Mouse (Mus musculus): ENCODE results near the gene Synpo2. TPM values are rescaled to one million over a fixed set of nuclear protein-coding genes. Genes with fewer than 3 reads are reported as not detected.

Gene Synpo2
- polyA plus RNA-seq, 1 experiment from 2014 or later: 1.8 TPM

GRCm38 (mm10) chr3:123075759-123076158 is 160.2 kb downstream of the Synpo2 start:
- Histone ChIP-seq H3K36me3 (no peaks in the 10 kb centered on the region), H3K4me2 (no peak overlapping the region), H3K4me3 (replicated peaks) (no peak overlapping the region), H3K27ac (replicated peaks) (no peak overlapping the region), H3K9me3 (replicated peaks) (no peaks in the 10 kb centered on the region), H3K27me3 (replicated peaks) (no peaks in the 10 kb centered on the region), H3K9ac (replicated peaks) (no peak overlapping the region), H3K4me1 (no peaks in the 10 kb centered on the region)
- no peak for ATAC-seq (ENCODE audit: low FRiP score)
- 94% methylated on average over 3 of the region's 3 CpGs for WGBS

- no peak overlapping the region for H3K4me3 ChIP-seq (replicated peaks)
- ATAC-seq (ENCODE audit: low FRiP score): no peak
Observed at GRCm38 (mm10) chr3:123075034-123075433, 160.9 kb downstream of the Synpo2 start.

GRCm38 (mm10) chr3:123073351-123073750 is 162.6 kb downstream of the Synpo2 start:
- no peaks in the 10 kb centered on the region for H3K9me3 ChIP-seq (replicated peaks)
- H3K9ac ChIP-seq (replicated peaks): no peak overlapping the region
- H3K27ac ChIP-seq (replicated peaks): no peak overlapping the region
- no peaks in the 10 kb centered on the region for H3K27me3 ChIP-seq (replicated peaks)
- no peaks in the 10 kb centered on the region for H3K36me3 ChIP-seq
- H3K4me3 ChIP-seq (replicated peaks): no peak overlapping the region
- H3K4me1 ChIP-seq: no peaks in the 10 kb centered on the region
- no peak for ATAC-seq (ENCODE audit: low FRiP score)
- no peak overlapping the region for H3K4me2 ChIP-seq

More at GRCm38 (mm10) chr3:123075034-123075433, 160.9 kb downstream of the Synpo2 start:
- no peak overlapping the region for H3K27ac ChIP-seq (replicated peaks)
- H3K4me2 ChIP-seq: no peak overlapping the region
- no peaks in the 10 kb centered on the region for H3K27me3 ChIP-seq (replicated peaks)
- H3K4me1 ChIP-seq: no peaks in the 10 kb centered on the region
- no peak overlapping the region for H3K9ac ChIP-seq (replicated peaks)
- no peaks in the 10 kb centered on the region for H3K9me3 ChIP-seq (replicated peaks)
- H3K36me3 ChIP-seq: no peaks in the 10 kb centered on the region

- no peak for ATAC-seq (ENCODE audit: low FRiP score)
- no CpG with 5 or more reads among the region's 1 CpGs for WGBS
- H3K9ac ChIP-seq (replicated peaks): no peak overlapping the region
- no peak overlapping the region for H3K4me3 ChIP-seq (replicated peaks)
- H3K27me3 ChIP-seq (replicated peaks): no peaks in the 10 kb centered on the region
- no peaks in the 10 kb centered on the region for H3K36me3 ChIP-seq
- H3K9me3 ChIP-seq (replicated peaks): no peaks in the 10 kb centered on the region
- no peak overlapping the region for H3K27ac ChIP-seq (replicated peaks)
- H3K4me2 ChIP-seq: no peak overlapping the region
- no peaks in the 10 kb centered on the region for H3K4me1 ChIP-seq
Observed at GRCm38 (mm10) chr3:123072472-123072871, 163.5 kb downstream of the Synpo2 start.

- Histone ChIP-seq H3K9ac (replicated peaks) (no peak overlapping the region), H3K36me3 (no peaks in the 10 kb centered on the region), H3K27ac (replicated peaks) (no peak overlapping the region), H3K27me3 (replicated peaks) (no peaks in the 10 kb centered on the region), H3K9me3 (replicated peaks) (no peaks in the 10 kb centered on the region), H3K4me2 (no peak overlapping the region), H3K4me1 (no peaks in the 10 kb centered on the region), H3K4me3 (replicated peaks) (no peak overlapping the region)
- ATAC-seq (ENCODE audit: low FRiP score): no peak
- 98% methylated on average over 1 of the region's 1 CpGs for WGBS
Observed at GRCm38 (mm10) chr3:123070996-123071395, 165.0 kb downstream of the Synpo2 start.

- Histone ChIP-seq H3K4me1 (no peaks in the 10 kb centered on the region), H3K36me3 (no peaks in the 10 kb centered on the region), H3K4me2 (no peak overlapping the region), H3K9me3 (replicated peaks) (no peaks in the 10 kb centered on the region), H3K27ac (replicated peaks) (no peak overlapping the region), H3K4me3 (replicated peaks) (no peak overlapping the region), H3K9ac (replicated peaks) (no peak overlapping the region), H3K27me3 (replicated peaks) (no peaks in the 10 kb centered on the region)
- ATAC-seq (ENCODE audit: low FRiP score): no peak
- 94% methylated on average over 7 of the region's 7 CpGs for WGBS
Observed at GRCm38 (mm10) chr3:123066836-123067235, 169.1 kb downstream of the Synpo2 start.

GRCm38 (mm10) chr3:123065466-123065865 is 170.5 kb downstream of the Synpo2 start:
- no peaks in the 10 kb centered on the region for H3K36me3 ChIP-seq
- no peaks in the 10 kb centered on the region for H3K9me3 ChIP-seq (replicated peaks)
- 76% methylated on average over 5 of the region's 5 CpGs for WGBS
- H3K4me2 ChIP-seq: no peak overlapping the region
- no peak overlapping the region for H3K27ac ChIP-seq (replicated peaks)
- H3K27me3 ChIP-seq (replicated peaks): no peaks in the 10 kb centered on the region
- ATAC-seq (ENCODE audit: low FRiP score): no peak; the same call in 1 of the 2 replicates
- H3K4me1 ChIP-seq: no peaks in the 10 kb centered on the region
- no peak overlapping the region for H3K9ac ChIP-seq (replicated peaks)
- H3K4me3 ChIP-seq (replicated peaks): no peak overlapping the region

GRCm38 (mm10) chr3:123064186-123064585 is 171.8 kb downstream of the Synpo2 start:
- Histone ChIP-seq H3K9ac (replicated peaks) (no peak overlapping the region), H3K4me1 (no peaks in the 10 kb centered on the region), H3K27ac (replicated peaks) (no peak overlapping the region), H3K4me2 (no peak overlapping the region), H3K4me3 (replicated peaks) (no peak overlapping the region), H3K36me3 (no peaks in the 10 kb centered on the region), H3K9me3 (replicated peaks) (no peaks in the 10 kb centered on the region), H3K27me3 (replicated peaks) (no peaks in the 10 kb centered on the region)
- 26% methylated on average over 5 of the region's 5 CpGs for WGBS
- no peak for ATAC-seq (ENCODE audit: low FRiP score)

- Histone ChIP-seq H3K4me2 (no peak overlapping the region), H3K9me3 (replicated peaks) (no peaks in the 10 kb centered on the region), H3K27ac (replicated peaks) (no peak overlapping the region), H3K27me3 (replicated peaks) (no peaks in the 10 kb centered on the region), H3K9ac (replicated peaks) (no peak overlapping the region), H3K36me3 (no peaks in the 10 kb centered on the region), H3K4me3 (replicated peaks) (no peak overlapping the region), H3K4me1 (no peaks in the 10 kb centered on the region)
- no peak for ATAC-seq (ENCODE audit: low FRiP score)
- 89% methylated on average over 2 of the region's 2 CpGs for WGBS
Observed at GRCm38 (mm10) chr3:123061931-123062330, 174.0 kb downstream of the Synpo2 start.

GRCm38 (mm10) chr3:123058832-123059231 is 177.1 kb downstream of the Synpo2 start:
- Histone ChIP-seq H3K4me3 (replicated peaks) (no peak overlapping the region), H3K27ac (replicated peaks) (no peak overlapping the region), H3K4me1 (0 out of 2 replicates have a peak, but pooled peaks cover 4% of the 10 kb centered on the region), H3K9me3 (replicated peaks) (no peaks in the 10 kb centered on the region), H3K27me3 (replicated peaks) (no peaks in the 10 kb centered on the region), H3K36me3 (no peaks in the 10 kb centered on the region), H3K4me2 (no peak overlapping the region), H3K9ac (replicated peaks) (no peak overlapping the region)
- no peak for ATAC-seq (ENCODE audit: low FRiP score)
- WGBS: 92% methylated on average over 1 of the region's 1 CpGs

- Histone ChIP-seq H3K4me2 (no peak overlapping the region), H3K27ac (replicated peaks) (no peak overlapping the region), H3K9ac (replicated peaks) (no peak overlapping the region), H3K4me3 (replicated peaks) (no peak overlapping the region), H3K9me3 (replicated peaks) (no peaks in the 10 kb centered on the region), H3K36me3 (no peaks in the 10 kb centered on the region), H3K27me3 (replicated peaks) (no peaks in the 10 kb centered on the region), H3K4me1 (0 out of 2 replicates have a peak, but pooled peaks cover 4% of the 10 kb centered on the region)
- WGBS: 66% methylated on average over 5 of the region's 5 CpGs
- ATAC-seq (ENCODE audit: low FRiP score): no peak
Observed at GRCm38 (mm10) chr3:123054178-123054577, 181.8 kb downstream of the Synpo2 start.

GRCm38 (mm10) chr3:123053192-123053938 is 182.6 kb downstream of the Synpo2 start:
- H3K9ac ChIP-seq (replicated peaks): no peak overlapping the region
- H3K4me1 ChIP-seq: 0 out of 2 replicates have a peak, but pooled peaks cover 4% of the 10 kb centered on the region
- 71% methylated on average over 8 of the region's 8 CpGs for WGBS
- no peak overlapping the region for H3K4me2 ChIP-seq
- no peak overlapping the region for H3K4me3 ChIP-seq (replicated peaks)
- no peaks in the 10 kb centered on the region for H3K27me3 ChIP-seq (replicated peaks)
- H3K27ac ChIP-seq (replicated peaks): no peak overlapping the region
- H3K36me3 ChIP-seq: no peaks in the 10 kb centered on the region
- ATAC-seq (ENCODE audit: low FRiP score): no peak
- no peaks in the 10 kb centered on the region for H3K9me3 ChIP-seq (replicated peaks)

Data from neural tube, embryonic 15.5 days (tissue).